Mouse (Mus musculus): ENCODE results near the gene Cldn15.
A peak's percentile ranks its signal among the peaks of the same experiment; 100 is the strongest.
"Not testable (repeated sequence)": the region's sequence is repeated elsewhere in the genome, so short reads cannot be mapped to it uniquely, and the experiment has no call there.

The Cldn15 gene

DNA sequence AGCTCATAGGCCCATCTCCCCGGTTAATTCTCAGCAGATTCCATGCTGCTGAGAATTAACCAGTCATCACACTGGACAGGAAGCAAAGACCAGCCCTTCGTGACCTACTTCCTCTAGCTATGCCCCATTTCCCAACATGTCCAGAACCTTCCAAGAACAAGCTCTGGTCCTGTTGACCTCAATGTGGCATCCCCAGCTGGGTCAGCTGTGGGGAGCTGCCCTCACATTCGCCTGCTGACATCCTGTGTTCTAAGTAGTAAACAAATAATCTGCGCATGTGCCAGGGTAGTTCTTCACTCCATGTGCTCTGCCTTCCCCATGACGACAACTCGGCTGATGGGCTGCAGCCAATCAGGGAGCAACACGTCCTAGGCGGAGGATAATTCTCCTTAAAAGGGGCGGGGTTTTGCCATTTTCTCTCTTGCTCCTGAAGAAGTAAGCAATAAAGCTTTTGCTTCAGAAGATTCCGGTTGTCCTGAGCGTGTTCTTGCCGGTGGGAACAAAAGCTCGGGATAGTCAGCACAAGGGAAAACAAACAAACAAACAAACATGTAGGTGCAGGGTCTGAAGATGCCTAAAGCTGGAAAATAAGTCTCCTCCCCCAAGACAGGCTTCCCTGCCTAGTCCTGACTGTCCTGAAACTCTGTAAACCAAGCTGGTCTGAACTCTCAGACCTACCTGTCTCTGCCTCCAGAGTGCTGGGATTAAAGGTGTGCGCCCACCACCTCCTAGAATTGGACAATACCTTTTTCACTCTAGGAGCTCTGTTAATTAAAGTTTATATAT lies 16.7 kb upstream of the Cldn15 start:
- not testable (repeated sequence) for DNase-seq (ENCODE audit: low spot score)

- no peak for DNase-seq (ENCODE audit: low spot score)
These were observed 15.9 kb upstream of the Cldn15 start for GRCm38 (mm10) chr5:136950521-136950920.

DNA sequence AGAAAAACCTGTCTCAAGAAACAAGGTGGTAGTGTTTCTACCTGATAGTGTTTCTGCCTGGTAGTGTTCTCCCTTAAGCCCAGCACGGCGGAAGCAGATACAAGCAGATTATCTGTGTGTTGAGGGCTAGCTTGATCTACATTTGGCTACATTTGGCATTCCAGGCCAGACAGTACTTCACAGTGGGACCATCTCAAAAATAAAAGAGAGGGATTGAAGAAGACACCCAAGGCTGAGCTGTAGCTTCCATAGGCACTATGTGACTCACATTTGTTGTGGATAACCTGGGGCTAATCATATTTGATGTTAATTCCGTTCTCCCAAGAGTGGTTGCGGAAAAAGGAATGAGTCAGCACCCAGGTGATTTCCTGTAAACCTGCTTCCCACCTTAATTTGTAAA lies 14.3 kb upstream of the Cldn15 start:
- DNase-seq (ENCODE audit: low spot score), result no peak

- DNase-seq (ENCODE audit: low spot score), result peak; percentile 83
These were observed 13.4 kb upstream of the Cldn15 start, which contains the start of gene Fis1 for GRCm38 (mm10) chr5:136953015-136953414. TSS of gene Fis1 (plus strand) at chr5:136953275.

GRCm38 (mm10) chr5:136953440-136953951 lies 12.9 kb upstream of the Cldn15 start:
- DNase-seq (ENCODE audit: low spot score), result no peak

DNA sequence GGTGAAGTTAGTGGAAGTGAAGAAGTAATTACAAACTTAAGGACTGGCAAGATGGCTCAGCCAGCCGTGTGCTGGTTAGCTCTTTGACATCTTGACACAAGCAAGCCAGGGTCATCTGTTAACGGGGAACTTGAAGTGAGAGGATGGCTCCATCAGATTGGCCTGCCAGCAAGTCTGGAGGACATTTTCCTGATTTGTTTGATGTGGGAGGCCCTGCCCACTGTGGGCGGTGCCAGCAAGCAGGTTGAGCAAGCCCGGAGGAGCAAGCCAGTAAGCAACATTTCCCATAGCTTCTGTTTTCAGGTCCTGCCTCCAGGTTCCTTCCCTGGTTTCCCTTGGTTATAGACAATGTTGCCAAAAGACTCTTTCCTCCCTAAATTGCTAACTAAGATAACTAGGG lies 10.8 kb upstream of the Cldn15 start:
- no peak for DNase-seq (ENCODE audit: low spot score)

DNA sequence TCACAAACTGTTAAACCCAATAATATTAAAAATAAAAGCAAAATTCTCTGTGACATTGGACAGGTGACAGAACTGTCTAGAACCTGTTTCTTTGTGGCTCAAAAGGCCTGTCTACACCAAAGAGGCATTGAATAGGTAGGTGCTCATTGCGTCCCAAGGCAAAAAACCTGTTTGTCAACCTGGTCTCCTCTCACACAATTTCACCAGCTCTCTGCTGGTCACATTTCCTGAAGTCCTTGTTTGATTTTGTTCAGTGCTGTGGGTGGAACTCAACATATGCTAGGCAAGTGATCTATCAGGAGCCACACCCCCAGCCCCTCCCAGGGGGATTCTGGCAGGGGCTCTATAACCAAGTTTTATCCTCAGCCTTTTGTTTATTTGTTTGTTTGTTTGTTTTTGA lies 9.2 kb upstream of the Cldn15 start:
- no peak for DNase-seq (ENCODE audit: low spot score)

GRCm38 (mm10) chr5:136958991-136959605 lies 7.3 kb upstream of the Cldn15 start:
- no peak for DNase-seq (ENCODE audit: low spot score)

- DNase-seq (ENCODE audit: low spot score), result no peak
These were observed 6.4 kb upstream of the Cldn15 start for GRCm38 (mm10) chr5:136960053-136960452.

- no peak for DNase-seq (ENCODE audit: low spot score)
These were observed 5.0 kb upstream of the Cldn15 start for GRCm38 (mm10) chr5:136961334-136961982.

- DNase-seq (ENCODE audit: low spot score), result peak; percentile 91
These were observed 4.4 kb upstream of the Cldn15 start for GRCm38 (mm10) chr5:136961983-136962461.

DNA sequence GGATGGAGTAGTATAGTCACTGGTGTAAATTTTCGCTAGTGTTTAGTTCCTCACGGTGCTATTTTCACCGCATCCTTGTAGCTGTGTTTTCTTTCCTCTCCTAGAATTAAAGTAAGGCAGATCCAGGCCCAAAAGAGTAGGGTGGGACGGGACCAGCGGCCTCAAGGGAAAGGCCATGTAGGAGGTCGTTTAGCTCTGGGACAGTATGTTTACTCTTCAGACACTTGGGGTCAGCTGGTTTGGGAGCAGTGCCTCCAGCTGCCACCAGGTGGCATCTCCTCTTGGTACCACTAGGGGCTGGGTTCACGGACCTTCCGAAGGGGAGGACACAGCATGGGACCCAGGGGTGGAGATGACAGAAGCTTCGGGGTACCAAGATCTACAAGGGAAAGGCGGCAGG lies 3.9 kb upstream of the Cldn15 start:
- DNase-seq (ENCODE audit: low spot score), result peak; percentile 78

GRCm38 (mm10) chr5:136962966-136963540 lies 3.4 kb upstream of the Cldn15 start:
- no peak for DNase-seq (ENCODE audit: low spot score)

DNA sequence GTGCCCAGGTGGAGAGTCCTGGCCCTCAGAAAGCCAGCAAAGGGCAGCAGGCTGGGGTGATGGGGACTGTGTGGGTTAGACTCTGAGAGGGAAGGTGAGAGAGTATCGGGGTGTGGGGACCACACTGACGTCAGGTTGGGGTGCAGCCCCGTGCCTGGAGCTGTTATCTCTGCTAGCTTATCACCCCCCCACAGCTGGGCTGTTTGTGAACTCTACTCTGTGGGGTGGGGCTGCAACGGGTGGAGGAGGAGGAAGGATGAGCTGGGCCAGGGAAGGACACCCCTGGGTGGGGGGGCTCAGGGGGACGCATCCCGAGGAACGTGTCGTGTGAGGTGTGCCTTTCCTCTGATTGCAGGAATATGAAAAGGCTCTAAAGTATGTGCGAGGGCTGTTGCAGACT lies 1.2 kb upstream of the Cldn15 start:
- peak; percentile 67 for DNase-seq (ENCODE audit: low spot score)

- DNase-seq (ENCODE audit: low spot score), result peak; percentile 29
These were observed 730 bp upstream of the Cldn15 start for GRCm38 (mm10) chr5:136965686-136966085.

- DNase-seq (ENCODE audit: low spot score), result no peak
These were observed 542 bp downstream of the Cldn15 start for GRCm38 (mm10) chr5:136966861-136967455.

- no peak for DNase-seq (ENCODE audit: low spot score)
These were observed 1.2 kb downstream of the Cldn15 start for GRCm38 (mm10) chr5:136967592-136967991.

DNA sequence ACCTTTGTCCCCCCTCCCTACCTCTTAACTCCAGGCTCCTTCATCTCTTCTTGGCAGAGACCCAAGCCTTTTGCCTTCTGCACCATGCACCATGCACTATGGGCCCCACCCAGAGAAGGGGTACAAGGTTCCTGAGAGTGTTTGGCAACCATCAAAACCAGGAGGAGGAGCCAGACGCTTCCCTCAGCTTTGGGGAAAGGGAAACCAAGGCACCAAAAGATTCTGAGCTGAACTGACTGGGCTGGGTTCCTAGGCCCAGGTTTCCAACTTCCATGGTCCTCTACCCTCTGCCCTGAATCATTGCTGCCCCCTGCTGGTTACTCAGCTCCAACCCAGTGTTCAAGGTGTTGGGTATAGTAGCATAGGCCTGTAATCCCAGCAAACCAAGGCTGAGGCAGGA lies 4.3 kb downstream of the Cldn15 start:
- peak; percentile 61 for DNase-seq (ENCODE audit: low spot score)

GRCm38 (mm10) chr5:136973670-136974069 lies 7.3 kb downstream of the Cldn15 start:
- no peak for DNase-seq (ENCODE audit: low spot score)

DNA sequence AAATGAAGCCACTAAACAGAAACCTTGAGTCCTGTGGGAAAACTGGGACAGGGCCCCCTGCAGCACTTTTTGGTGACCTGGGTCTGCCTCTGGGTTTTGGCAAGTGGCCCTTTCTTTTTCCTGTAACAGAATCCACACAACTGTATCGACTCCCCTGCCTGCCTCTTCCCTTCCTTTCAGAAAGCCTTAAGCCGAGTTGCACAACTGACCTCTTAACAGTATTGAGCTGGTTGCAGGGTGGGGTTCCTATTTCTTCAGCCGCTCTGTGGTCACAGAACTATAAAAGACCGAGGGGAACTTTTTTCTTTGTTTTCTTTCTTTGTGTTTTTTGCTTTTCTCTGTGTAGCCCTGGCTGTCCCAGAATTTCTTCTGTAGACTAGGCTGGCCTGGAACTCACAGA lies 11.4 kb downstream of the Cldn15 start:
- DNase-seq (ENCODE audit: low spot score), result no peak

DNA sequence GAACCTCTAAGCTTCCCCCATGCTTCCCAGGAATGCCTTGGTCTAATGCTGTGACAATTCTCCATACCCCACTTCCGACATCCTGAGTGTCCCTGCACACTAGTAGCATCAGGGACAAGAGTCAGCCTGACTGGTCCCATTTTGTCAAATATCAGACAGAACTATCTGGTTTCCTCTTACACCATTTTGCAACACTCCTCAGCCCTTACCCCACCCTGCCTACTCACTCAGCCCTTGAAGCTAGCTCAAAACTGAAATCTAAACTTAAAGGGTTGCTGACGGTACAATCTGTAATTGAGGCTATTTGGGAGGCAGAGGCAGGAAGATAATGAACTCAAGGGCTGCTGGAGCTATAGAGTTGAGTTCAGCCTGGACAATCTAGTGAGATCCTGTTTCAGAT lies 13.3 kb downstream of the Cldn15 start:
- no peak for DNase-seq (ENCODE audit: low spot score)

GRCm38 (mm10) chr5:136980974-136981373 lies 14.6 kb downstream of the Cldn15 start:
- DNase-seq (ENCODE audit: low spot score), result no peak

Data from spleen, adult 12 weeks (tissue).